8 mouse cellular contexts compared by ENCODE assay signal in genomic region chr2:103796861-103797466, GRCm38 (mm10). TPM values are rescaled to one million over a fixed set of nuclear protein-coding genes. Genes with fewer than 3 reads are reported as not detected.
DNase-seq lines count a peak whose midpoint lies in the region; ATAC-seq and TF ChIP-seq lines count a peak whose summit lies in the region.

No protein-coding gene starts in this region.

- in situ Hi-C loops in ES-E14 (cut with MboI; ENCODE audit: low sequenced_read_pairs in 2 of 2, unreplicated experiment in 2 of 2): no loop called here

- TF ChIP-seq POLR2A in olfactory bulb, adult 2 months (IDR thresholded peaks at IDR 0.05; ENCODE audit: insufficient read depth, low read depth, low read length): no peak

- no peaks in the 10 kb centered on the region for H3K27me3 ChIP-seq in forebrain, embryonic 14.5 days (replicated peaks; ENCODE audit: control insufficient read depth, insufficient read depth, low read length)
- H3K27me3 ChIP-seq in lung, embryonic 15.5 days: no peaks in the 10 kb centered on the region

- peaks cover 0 to 11% of the 10 kb centered on the region in 2 experiments; a peak in 1 of 4 replicates for H3K4me1 ChIP-seq in ES-E14 (ENCODE audit: control insufficient read depth in 2 of 2, insufficient read depth in 2 of 2, low read length in 2 of 2, poor library complexity in 1 of 2)
- H3K4me1 ChIP-seq in forebrain, embryonic 14.5 days (ENCODE audit: control insufficient read depth, insufficient read depth, low read length): peaks cover 13% of the 10 kb centered on the region
- peaks cover 17% of the 10 kb centered on the region for H3K4me1 ChIP-seq in lung, embryonic 15.5 days
- H3K4me1 ChIP-seq in olfactory bulb, adult 2 months (ENCODE audit: control insufficient read depth, insufficient read depth, low read length): peaks cover 2% of the 10 kb centered on the region; the same call in 1 of the 2 replicates

- no peaks in the 10 kb centered on the region for H3K9me3 ChIP-seq in ES-E14 (ENCODE audit: control insufficient read depth, insufficient read depth, low read depth, low read length)
- H3K9me3 ChIP-seq in forebrain, embryonic 14.5 days (replicated peaks; ENCODE audit: control insufficient read depth, low read length): no peaks in the 10 kb centered on the region
- H3K9me3 ChIP-seq in lung, embryonic 15.5 days: no peaks in the 10 kb centered on the region

- TF ChIP-seq CTCF in olfactory bulb, adult 2 months (IDR thresholded peaks at IDR 0.05; ENCODE audit: insufficient read depth, low read depth, low read length): no peak

- H3K36me3 ChIP-seq in ES-E14 (ENCODE audit: control insufficient read depth, insufficient read depth, low read length, poor library complexity, severe bottlenecking): peaks cover 9% of the 10 kb centered on the region
- H3K36me3 ChIP-seq in forebrain, embryonic 14.5 days (ENCODE audit: control insufficient read depth, insufficient read depth, low read length): peaks cover 21% of the 10 kb centered on the region
- H3K36me3 ChIP-seq in lung, embryonic 15.5 days: peaks cover 22% of the 10 kb centered on the region

- 1% methylated on average over 53 of the region's 72 CpGs for WGBS in forebrain, embryonic 14.5 days
- WGBS in lung, embryonic 15.5 days: 1% methylated on average over 54 of the region's 72 CpGs
- 1% methylated on average over 70 of the region's 72 CpGs for WGBS in olfactory bulb, adult 2 months

- H3K4me3 ChIP-seq in ES-E14 (ENCODE audit: insufficient read depth in 1 of 2, low read depth in 1 of 2, low read length in 2 of 2, poor library complexity in 1 of 2, severe bottlenecking in 1 of 2): peak overlapping the region; percentile 83 to 94
- H3K4me3 ChIP-seq in forebrain, embryonic 14.5 days (ENCODE audit: low read depth, low read length): peak overlapping the region; percentile 93
- peak overlapping the region; percentile 98 for H3K4me3 ChIP-seq in lung, embryonic 15.5 days
- H3K4me3 ChIP-seq in olfactory bulb, adult 2 months (ENCODE audit: insufficient read depth, low read depth, low read length): peak overlapping the region; percentile 87

- DNase-seq in ES-E14 (ENCODE audit: low read depth, low spot score): peak; percentile 59
- peak; percentile 69 for DNase-seq in c-Kit-positive CD71-positive TER-119-positive erythroid progenitor cells, embryonic 14.5 days (ENCODE audit: low spot score)
- peak; percentile 89 for DNase-seq in forebrain, embryonic 14.5 days (ENCODE audit: low spot score)
- peak; percentile 88 for DNase-seq in heart, postnatal 4 days
- DNase-seq in layer of hippocampus, adult 9-10 months (ENCODE audit: low spot score): peak; percentile 13
- peak; percentile 93 for DNase-seq in thymus, postnatal 0 days (ENCODE audit: low spot score)

- H3K9ac ChIP-seq in ES-E14 (ENCODE audit: insufficient read depth, low read depth, low read length, poor library complexity, severe bottlenecking): peak overlapping the region; percentile 99
- peak overlapping the region; percentile 99 for H3K9ac ChIP-seq in forebrain, embryonic 14.5 days (ENCODE audit: low read length)
- H3K9ac ChIP-seq in lung, embryonic 15.5 days: peak overlapping the region; percentile 84

- H3K27ac ChIP-seq in ES-E14 (ENCODE audit: insufficient read depth, low read depth, low read length, poor library complexity, severe bottlenecking): peak overlapping the region; percentile 97
- H3K27ac ChIP-seq in forebrain, embryonic 14.5 days (ENCODE audit: low read depth, low read length): peak overlapping the region; percentile 100
- peak overlapping the region; percentile 100 for H3K27ac ChIP-seq in lung, embryonic 15.5 days
- H3K27ac ChIP-seq in olfactory bulb, adult 2 months (ENCODE audit: insufficient read depth, low read depth, low read length): peak overlapping the region; percentile 97

- ATAC-seq in forebrain, embryonic 14.5 days: peak; percentile 60
- peak; percentile 60 for ATAC-seq in lung, embryonic 15.5 days (ENCODE audit: borderline replicate concordance, extremely low read depth, low FRiP score, low TSS enrichment)

- H3K4me2 ChIP-seq in forebrain, embryonic 14.5 days (ENCODE audit: low read length): peak overlapping the region; percentile 61
- H3K4me2 ChIP-seq in lung, embryonic 15.5 days: peak overlapping the region; percentile 62

TF ChIP-seq in ES-E14, 5 proteins besides CTCF, POLR2A, EP300 and RAD21:
- TF ChIP-seq CHD2 (IDR thresholded peaks at IDR 0.05; ENCODE audit: low read depth, low read length): no peak
- TF ChIP-seq ZC3H11A (IDR thresholded peaks at IDR 0.05; ENCODE audit: borderline replicate concordance, low read depth, low read length): no peak
- no peak for TF ChIP-seq MAFK (IDR thresholded peaks at IDR 0.05; ENCODE audit: insufficient read depth, low read depth, low read length)
- no peak for TF ChIP-seq HCFC1 (IDR thresholded peaks at IDR 0.05; ENCODE audit: borderline replicate concordance, insufficient read depth, low read length)
- no peak for TF ChIP-seq ZNF384 (IDR thresholded peaks at IDR 0.05; ENCODE audit: low read depth, low read length)

RNA-seq across cellular contexts. Expression of gene Caprin1, which starts 0.5 kb away (rescaled TPM):
- total RNA-seq in ES-E14 (2012; rRNA removed): 398 and 416 TPM in 2 replicates
- 434 and 479 TPM in 2 replicates for polyA plus RNA-seq in forebrain, embryonic 14.5 days (2014; fragmentation: Nextera tagmentation; extraction: Ambion mirVana)
- total RNA-seq in heart, postnatal 4 days (2021): 100 to 1,000 TPM; 262 to 265 TPM
- 311 and 317 TPM in 2 replicates for polyA plus RNA-seq in lung, embryonic 15.5 days (2015; fragmentation: Nextera tagmentation; extraction: Ambion mirVana)
- 392 TPM in 1 of 2 replicates, not detected in the other for polyA plus RNA-seq in olfactory bulb, adult 2 months (2012; ENCODE audit: insufficient read depth, insufficient read length, low replicate concordance, missing spikeins)
- 212 and 231 TPM in 2 replicates for polyA plus RNA-seq in thymus, postnatal 0 days (2015; fragmentation: Nextera tagmentation; extraction: Ambion mirVana)

RNA-seq across cellular contexts. Expression of gene Nat10, which starts 35.9 kb away (rescaled TPM):
- total RNA-seq in ES-E14 (2012; rRNA removed): 77.0 and 122 TPM in 2 replicates
- polyA plus RNA-seq in forebrain, embryonic 14.5 days (2014; fragmentation: Nextera tagmentation; extraction: Ambion mirVana): 14.0 and 17.9 TPM in 2 replicates
- 10 to 100 TPM; 25.8 to 26.0 TPM for total RNA-seq in heart, postnatal 4 days (2021)
- polyA plus RNA-seq in lung, embryonic 15.5 days (2015; fragmentation: Nextera tagmentation; extraction: Ambion mirVana): 23.7 and 24.8 TPM in 2 replicates
- polyA plus RNA-seq in olfactory bulb, adult 2 months (2012; ENCODE audit: insufficient read depth, insufficient read length, low replicate concordance, missing spikeins): not detected in 2 replicates
- 17.7 and 19.5 TPM in 2 replicates for polyA plus RNA-seq in thymus, postnatal 0 days (2015; fragmentation: Nextera tagmentation; extraction: Ambion mirVana)

Comparison
In these comparisons a context has a peak if more than half of its experiments do, and no peak if none do; other contexts are left out.
1. Peak in every context shown above with its lines: DNase-seq, ATAC-seq, H3K4me3 ChIP-seq and H3K27ac ChIP-seq.
2. DNase-seq: peak in every context shown above with its lines; median percentile 93 in thymus, postnatal 0 days; 89 in forebrain, embryonic 14.5 days; 88 in heart, postnatal 4 days; 69 in c-Kit-positive CD71-positive TER-119-positive erythroid progenitor cells, embryonic 14.5 days; 59 in ES-E14; 13 in layer of hippocampus, adult 9-10 months.